Mouse (Mus musculus): ENCODE measurements around the gene Edn2.

Gene Edn2

GRCm38 (mm10) chr4:120206471-120206891 lies 45.5 kb downstream of the Edn2 start:
- no peak for DNase-seq (ENCODE audit: low spot score in 2 of 2)

GRCm38 (mm10) chr4:120212080-120212479 lies 51.1 kb downstream of the Edn2 start:
- DNase-seq (ENCODE audit: low spot score in 2 of 2): no peak

GRCm38 (mm10) chr4:120212812-120213211 lies 51.8 kb downstream of the Edn2 start:
- no peak for DNase-seq (ENCODE audit: low spot score in 2 of 2)

GRCm38 (mm10) chr4:120215915-120216591 lies 55.0 kb downstream of the Edn2 start:
- no peak for DNase-seq (ENCODE audit: low spot score in 2 of 2)

GRCm38 (mm10) chr4:120216883-120217282 lies 55.9 kb downstream of the Edn2 start:
- DNase-seq (ENCODE audit: low spot score in 2 of 2): no peak
